Mouse (Mus musculus) spleen, adult 2 months (tissue): ENCODE data around the gene Dcaf5. TPM values are rescaled to one million over a fixed set of nuclear protein-coding genes. Genes with fewer than 3 reads are reported as not detected.

ENCODE experiments used
- DNase-seq, 2 experiments: peaks; one replicate each; pipeline versions ENCODE4 v3.0.0 to v3.0.0-alpha.2; 2012 to 2021; ENCODE audit warnings: low spot score in 2 of 2, low read depth in 1 of 2
- H3K27ac ChIP-seq: fragments of 200-500 bp; 2 replicates; pipeline ENCODE4 v1.5.1; 2012; ENCODE audit warnings: low read length, inconsistent platforms; ENCODE audit not compliant: insufficient read depth
- H3K27me3 ChIP-seq: fragments of 200-500 bp; 2 replicates; pipeline ENCODE4 v1.6.1; 2012; ENCODE audit warnings: mild to moderate bottlenecking, moderate library complexity, low read length, inconsistent platforms; ENCODE audit not compliant: control insufficient read depth, insufficient read depth
- H3K36me3 ChIP-seq: fragments of 200-500 bp; 2 replicates; pipeline ENCODE4 v1.6.1; 2012; ENCODE audit warnings: mild to moderate bottlenecking, low read length, inconsistent platforms; ENCODE audit not compliant: control insufficient read depth, insufficient read depth
- H3K4me1 ChIP-seq: fragments of 200-500 bp; 2 replicates; pipeline ENCODE4 v1.6.1; 2011; ENCODE audit warnings: inconsistent platforms; ENCODE audit not compliant: control insufficient read depth, insufficient read depth, insufficient read length
- H3K4me3 ChIP-seq: fragments of 200-500 bp; 2 replicates; pipeline ENCODE4 v1.5.1; 2011; ENCODE audit warnings: mild to moderate bottlenecking, inconsistent platforms; ENCODE audit not compliant: insufficient read depth, insufficient read length; ENCODE audit errors: extremely low read depth
- CTCF ChIP-seq: fragments of 200-500 bp; IDR thresholded peaks from 2 replicates; pipeline ENCODE4 v1.5.1; 2011; ENCODE audit warnings: mild to moderate bottlenecking, inconsistent platforms; ENCODE audit not compliant: insufficient read depth, insufficient read length, insufficient replicate concordance; ENCODE audit errors: extremely low read depth
- POLR2A ChIP-seq: fragments of 200-500 bp; IDR thresholded peaks from 2 replicates; pipeline ENCODE4 v1.6.1; 2011; ENCODE audit warnings: low read depth, low read length, inconsistent platforms
- WGBS: fragments of 180-500 bp; shearing (Covaris S2); methylation state at CpG from one replicate; pipeline ENCODE4 v1.1.7; 2018; 5-methylcytosine and 5-hydroxymethylcytosine counted together
- polyA plus RNA-seq: library from polyadenylated mRNA; depleted of rRNA; stranded (reverse); fragments of >200 nt; gene quantifications from 2 replicates; pipeline ENCODE4 v1.2.3, GENCODE M21; 2012

Dcaf5 gene
- polyA plus RNA-seq, 1 experiment: 14.6 TPM

DNA sequence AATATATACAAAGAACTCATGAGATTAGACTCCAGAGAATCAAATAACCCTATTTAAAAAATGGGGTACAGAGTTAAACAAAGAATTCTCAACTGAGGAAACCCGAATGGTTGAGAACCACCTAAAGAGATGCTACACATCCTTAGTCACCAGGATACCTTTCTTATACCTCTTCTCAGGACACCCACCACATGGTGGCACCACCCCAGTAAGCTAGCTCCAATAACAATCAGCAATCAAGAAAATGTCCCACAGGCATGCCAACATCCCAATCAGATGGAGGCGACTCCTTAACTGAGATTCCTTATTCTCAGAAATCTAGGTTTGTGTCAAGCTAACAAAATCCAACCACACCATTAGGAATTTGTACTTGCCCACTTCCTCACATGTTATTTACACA lies 42.4 kb downstream of the Dcaf5 start:
- no peak overlapping the region for H3K27ac ChIP-seq
- H3K27me3 ChIP-seq: no peaks in the 10 kb centered on the region
- no peaks in the 10 kb centered on the region for H3K4me1 ChIP-seq
- 91% methylated on average over 2 of the region's 2 CpGs for WGBS
- no peak overlapping the region for H3K4me3 ChIP-seq
- H3K36me3 ChIP-seq: peaks cover 32% of the 10 kb centered on the region
- peak in 1 of 2 experiments; percentile 27 for DNase-seq
- TF ChIP-seq CTCF (no peak), POLR2A (no peak)

DNA sequence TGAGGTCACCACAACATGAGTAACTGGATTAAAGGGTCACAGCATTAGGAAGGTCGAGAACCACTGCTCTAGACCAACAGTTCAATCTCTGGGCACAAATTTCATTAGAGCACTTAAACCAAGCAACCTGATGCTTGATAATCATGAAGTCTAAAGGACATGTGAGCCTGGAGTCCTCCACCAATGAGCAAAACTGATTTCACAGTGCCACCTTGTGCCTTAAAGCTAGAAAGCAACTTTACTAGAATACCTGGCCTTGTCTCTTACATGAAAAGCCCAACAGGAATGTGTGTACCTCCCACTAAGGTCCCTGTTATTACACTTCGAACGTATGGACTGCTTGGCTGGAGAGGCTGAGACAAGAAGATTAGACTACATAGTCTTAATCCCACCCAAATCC lies 47.0 kb downstream of the Dcaf5 start:
- Histone ChIP-seq H3K27ac (no peak overlapping the region), H3K27me3 (no peaks in the 10 kb centered on the region), H3K4me3 (no peak overlapping the region), H3K4me1 (no peaks in the 10 kb centered on the region), H3K36me3 (peaks cover 9% of the 10 kb centered on the region)
- no peak for TF ChIP-seq POLR2A
- TF ChIP-seq CTCF: no peak
- no peak for DNase-seq
- WGBS: 77% methylated on average over 3 of the region's 3 CpGs

DNA sequence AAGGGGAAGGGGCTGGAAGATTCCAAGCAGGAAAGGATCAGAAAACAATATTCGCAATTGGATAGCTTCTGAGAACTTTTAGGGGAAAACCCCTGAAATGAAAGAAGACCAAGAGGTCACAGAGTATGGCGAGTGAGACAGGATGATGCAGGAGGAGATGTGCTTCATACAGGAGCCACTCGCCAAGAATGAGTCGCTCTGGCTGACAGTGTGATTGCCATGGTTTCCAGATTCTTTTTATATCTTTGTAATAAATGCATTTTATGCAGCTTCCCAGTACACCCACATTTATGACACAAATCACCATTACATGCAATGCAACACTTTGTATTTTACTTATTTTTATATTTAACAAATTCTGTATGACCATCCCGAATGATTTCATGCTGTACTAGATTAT lies 49.1 kb downstream of the Dcaf5 start:
- 87% methylated on average over 5 of the region's 5 CpGs for WGBS
- H3K27ac ChIP-seq: no peak overlapping the region
- peaks cover 8% of the 10 kb centered on the region for H3K36me3 ChIP-seq
- DNase-seq: no peak
- TF ChIP-seq POLR2A (no peak), CTCF (no peak)
- H3K4me1 ChIP-seq: no peaks in the 10 kb centered on the region
- no peaks in the 10 kb centered on the region for H3K27me3 ChIP-seq
- H3K4me3 ChIP-seq: no peak overlapping the region

DNA sequence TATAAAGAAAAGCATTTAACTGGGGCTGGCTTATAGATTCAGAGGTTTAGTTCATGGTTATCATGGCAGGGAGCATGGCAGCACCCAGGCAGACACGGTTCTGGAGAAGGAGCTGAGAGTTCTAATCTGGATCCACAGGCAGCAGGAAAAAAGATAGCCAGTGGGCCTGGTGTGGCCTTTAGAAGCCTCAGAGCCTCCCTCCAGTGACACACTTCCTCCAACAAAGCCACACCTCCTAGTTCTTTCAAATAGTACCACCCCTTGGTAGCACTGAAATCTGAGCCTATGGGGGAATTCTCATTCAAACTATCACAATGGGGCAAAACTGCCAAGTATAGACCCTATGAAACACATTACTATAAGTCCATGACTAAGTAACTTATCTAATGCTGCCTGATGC lies 51.0 kb downstream of the Dcaf5 start:
- WGBS: 81% methylated on average over 1 of the region's 1 CpGs
- peaks cover 5% of the 10 kb centered on the region; the same call in 1 of the 2 replicates for H3K36me3 ChIP-seq

DNA sequence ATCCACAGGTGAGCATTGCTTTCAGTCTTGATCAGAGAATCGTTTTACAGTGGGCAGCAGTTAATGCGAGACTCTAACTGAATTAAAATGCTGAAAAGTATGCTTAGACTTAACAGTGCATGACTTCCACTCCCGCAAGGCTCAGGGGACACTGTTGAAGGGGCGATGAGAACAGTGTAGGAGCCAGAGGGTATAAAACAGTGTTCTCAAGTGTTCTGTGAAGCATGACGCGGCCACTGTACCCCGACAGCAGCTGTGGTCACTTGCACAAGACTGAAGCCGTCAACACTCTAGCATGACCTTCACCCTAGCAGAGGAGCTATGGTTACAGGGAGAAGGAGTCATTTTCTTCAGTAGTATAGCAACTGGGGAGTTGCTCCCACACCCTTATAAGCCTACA lies 52.9 kb downstream of the Dcaf5 start:
- Histone ChIP-seq H3K27me3 (no peaks in the 10 kb centered on the region), H3K36me3 (peaks cover 3% of the 10 kb centered on the region; the same call in 1 of the 2 replicates), H3K4me1 (peaks cover 3% of the 10 kb centered on the region; the same call in 1 of the 2 replicates), H3K4me3 (no peak overlapping the region), H3K27ac (no peak overlapping the region)
- TF ChIP-seq POLR2A (no peak), CTCF (no peak)
- no peak for DNase-seq
- whole genome bisulfite sequencing: 65% methylated on average over 8 of the region's 8 CpGs

More for the DNA sequence above, 51.0 kb downstream of the Dcaf5 start:
- TF ChIP-seq POLR2A (no peak), CTCF (no peak)
- no peak for DNase-seq
- Histone ChIP-seq H3K27me3 (no peaks in the 10 kb centered on the region), H3K4me1 (peaks cover under 1% of the 10 kb centered on the region; the same call in 1 of the 2 replicates), H3K4me3 (no peak overlapping the region), H3K27ac (no peak overlapping the region)

DNA sequence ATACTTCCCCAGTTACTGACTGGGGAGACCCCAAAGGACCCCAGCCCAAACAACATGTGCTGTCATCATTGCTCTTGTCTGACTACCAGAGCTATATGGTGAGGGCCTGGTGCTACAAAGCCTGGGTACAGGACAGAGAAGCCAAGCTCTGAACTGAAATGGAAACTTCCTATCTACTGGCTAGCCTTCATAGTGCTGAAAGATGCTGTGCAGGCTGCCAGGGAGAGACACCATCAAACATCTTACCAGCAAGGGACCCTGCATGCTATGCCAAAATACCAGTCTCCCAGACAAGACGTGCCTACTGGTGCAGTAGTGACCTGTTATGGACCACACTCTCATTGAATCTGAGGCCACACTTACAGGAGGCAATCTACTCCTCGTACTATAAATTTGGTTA lies 53.6 kb downstream of the Dcaf5 start:
- DNase-seq: no peak
- Histone ChIP-seq H3K4me3 (no peak overlapping the region), H3K27ac (no peak overlapping the region), H3K27me3 (no peaks in the 10 kb centered on the region), H3K4me1 (peaks cover 3% of the 10 kb centered on the region; the same call in 1 of the 2 replicates), H3K36me3 (peaks cover 3% of the 10 kb centered on the region; the same call in 1 of the 2 replicates)
- no peak for TF ChIP-seq CTCF
- no peak for TF ChIP-seq POLR2A
- WGBS: 95% methylated on average over 2 of the region's 2 CpGs

DNA sequence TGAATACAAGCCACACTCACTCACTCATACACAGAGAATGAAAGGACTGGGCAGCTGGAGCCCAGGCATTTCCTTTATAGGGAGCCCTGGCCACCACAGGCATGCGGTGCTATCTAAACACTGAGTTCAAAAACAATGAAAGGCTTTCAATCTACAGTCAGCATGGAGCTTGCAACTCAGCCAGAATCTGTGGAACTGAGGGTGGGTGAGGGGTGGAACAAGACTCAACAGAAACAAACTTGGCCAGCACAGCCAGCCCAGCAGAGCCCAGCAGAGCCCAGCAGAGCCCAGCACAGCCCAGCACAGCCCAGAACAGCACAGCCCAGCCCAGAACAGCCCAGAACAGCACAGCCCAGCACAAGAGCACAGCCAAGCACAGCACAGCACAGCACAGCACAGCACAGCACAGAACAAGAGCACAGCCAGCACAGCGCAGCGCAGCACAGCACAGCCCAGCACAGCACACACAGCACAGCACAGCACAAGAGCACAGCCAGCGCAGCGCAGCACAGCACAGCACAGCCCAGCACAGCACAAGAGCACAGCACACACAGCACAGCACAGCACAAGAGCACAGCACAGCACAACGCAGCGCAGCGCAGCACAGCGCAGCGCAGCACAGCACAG lies 56.5 kb downstream of the Dcaf5 start:
- H3K27me3 ChIP-seq: no peaks in the 10 kb centered on the region
- 85% methylated on average over 10 of the region's 10 CpGs for WGBS
- H3K4me1 ChIP-seq: peaks cover 3% of the 10 kb centered on the region; the same call in 1 of the 2 replicates
- DNase-seq: no peak
- H3K4me3 ChIP-seq: no peak overlapping the region
- TF ChIP-seq POLR2A (no peak), CTCF (no peak)
- no peak overlapping the region for H3K27ac ChIP-seq
- peaks cover 7% of the 10 kb centered on the region for H3K36me3 ChIP-seq
